Mouse (Mus musculus): ENCODE measurements around the gene Krtap3-1. TPM values are rescaled to one million over a fixed set of nuclear protein-coding genes. Genes with fewer than 3 reads are reported as not detected.

Gene Krtap3-1
- total and polyA plus RNA-seq, 2 experiments = not detected

DNA sequence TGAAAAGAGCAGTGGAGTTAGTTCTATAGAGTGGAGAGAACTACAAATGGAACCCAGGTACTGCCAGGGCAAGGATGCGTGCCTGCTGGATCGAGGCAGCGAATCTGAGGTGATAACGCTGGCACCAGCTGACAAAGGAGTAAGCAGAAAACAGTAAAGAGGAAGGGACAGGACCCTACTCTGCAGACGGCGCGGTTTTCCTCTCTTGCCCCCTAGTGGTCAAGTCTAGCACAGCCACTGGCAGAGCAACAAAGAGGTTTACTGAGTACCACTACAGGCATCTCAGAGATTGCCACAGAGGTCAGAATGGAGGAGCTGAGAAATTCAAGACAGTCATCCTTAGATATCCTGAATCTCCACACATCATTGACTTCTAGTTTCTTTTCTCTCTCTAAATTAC lies 7.7 kb upstream of the Krtap3-1 start:
- no peak overlapping the region for H3K9ac ChIP-seq (ENCODE audit: low read depth, low read length)
- H3K27me3 ChIP-seq (ENCODE audit: control insufficient read depth, insufficient read depth, low read length) = peaks cover 4% of the 10 kb centered on the region; the same call in 1 of the 2 replicates
- no peak overlapping the region for H3K4me3 ChIP-seq (ENCODE audit: insufficient read depth, low read depth, low read length)
- no peaks in the 10 kb centered on the region for H3K79me2 ChIP-seq (ENCODE audit: control insufficient read depth, insufficient read depth, low read length)
- no peaks in the 10 kb centered on the region for H3K4me1 ChIP-seq (ENCODE audit: control insufficient read depth, insufficient read depth, low read length)
- WGBS = 0% methylated on average over 7 of the region's 7 CpGs
- H3K36me3 ChIP-seq (ENCODE audit: control insufficient read depth, insufficient read depth, low read length) = no peaks in the 10 kb centered on the region
- peak; percentile 89 for TF ChIP-seq CTCF (IDR thresholded peaks at IDR 0.05; ENCODE audit: low read depth, low read length)
- TF ChIP-seq POLR2A (IDR thresholded peaks at IDR 0.05; ENCODE audit: extremely low read depth, insufficient read depth, low read length) = no peak
- DNase-seq (ENCODE audit: extremely low read depth, low read depth, low spot score) = peak; percentile 27
- H3K27ac ChIP-seq (replicated peaks; ENCODE audit: insufficient read depth, low read depth, low read length) = no peak overlapping the region

DNA sequence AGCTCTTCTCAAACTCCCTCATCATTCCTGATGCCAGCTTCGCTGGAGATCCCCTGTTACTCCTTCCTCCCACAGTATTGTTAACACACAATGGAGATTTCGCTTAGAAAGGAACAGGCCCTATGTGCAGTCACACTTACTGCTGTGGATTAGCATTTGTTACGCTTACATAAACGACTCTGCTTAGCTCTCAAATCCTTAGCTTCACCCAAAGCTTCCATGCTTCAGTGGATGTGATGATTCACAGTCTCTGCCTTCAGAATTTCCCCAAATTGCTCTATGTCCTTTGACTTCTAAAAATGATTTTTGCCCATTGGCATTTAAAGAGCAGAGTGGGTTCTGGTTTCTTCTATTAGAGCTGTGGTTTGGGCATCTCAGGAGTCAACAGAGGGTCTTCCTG lies 6.7 kb upstream of the Krtap3-1 start:
- Histone ChIP-seq H3K36me3 (ENCODE audit: control insufficient read depth, insufficient read depth, low read length) (no peaks in the 10 kb centered on the region), H3K27ac (replicated peaks; ENCODE audit: insufficient read depth, low read depth, low read length) (no peak overlapping the region), H3K79me2 (ENCODE audit: control insufficient read depth, insufficient read depth, low read length) (no peaks in the 10 kb centered on the region), H3K4me3 (ENCODE audit: insufficient read depth, low read depth, low read length) (no peak overlapping the region), H3K9ac (ENCODE audit: low read depth, low read length) (no peak overlapping the region), H3K4me1 (ENCODE audit: control insufficient read depth, insufficient read depth, low read length) (no peaks in the 10 kb centered on the region), H3K27me3 (ENCODE audit: control insufficient read depth, insufficient read depth, low read length) (peaks cover 4% of the 10 kb centered on the region; the same call in 1 of the 2 replicates)
- 69% methylated on average over 4 of the region's 4 CpGs for WGBS
- TF ChIP-seq CTCF (IDR thresholded peaks at IDR 0.05; ENCODE audit: low read depth, low read length) = no peak
- TF ChIP-seq POLR2A (IDR thresholded peaks at IDR 0.05; ENCODE audit: extremely low read depth, insufficient read depth, low read length) = no peak
- DNase-seq (ENCODE audit: extremely low read depth, low read depth, low spot score) = no peak

DNA sequence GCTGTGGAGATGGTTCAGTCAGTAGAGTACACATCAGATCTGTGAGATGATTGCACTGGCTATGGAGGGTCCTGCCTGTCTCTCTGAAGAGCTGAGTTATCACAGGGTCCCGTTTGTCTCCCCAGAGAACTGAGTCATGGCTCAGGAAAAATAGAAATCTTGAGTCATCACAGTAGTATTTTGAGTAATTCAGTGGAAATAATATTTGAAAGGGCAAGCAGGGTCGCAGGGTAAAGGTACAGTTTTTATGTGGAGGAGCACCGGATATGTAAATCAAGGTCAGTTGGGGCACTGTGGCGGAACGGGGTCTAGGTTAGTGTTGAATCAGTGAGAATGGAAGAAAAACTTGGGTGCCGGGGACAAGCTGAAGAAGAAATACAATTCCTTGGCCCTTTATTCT lies 3.9 kb downstream of the Krtap3-1 start:
- peaks cover 6% of the 10 kb centered on the region; the same call in 1 of the 2 replicates for H3K27me3 ChIP-seq (ENCODE audit: control insufficient read depth, insufficient read depth, low read length)
- TF ChIP-seq POLR2A (IDR thresholded peaks at IDR 0.05; ENCODE audit: extremely low read depth, insufficient read depth, low read length) (no peak), CTCF (IDR thresholded peaks at IDR 0.05; ENCODE audit: low read depth, low read length) (no peak)
- no peak overlapping the region for H3K27ac ChIP-seq (replicated peaks; ENCODE audit: insufficient read depth, low read depth, low read length)
- H3K9ac ChIP-seq (ENCODE audit: low read depth, low read length) = no peak overlapping the region
- no peak overlapping the region for H3K4me3 ChIP-seq (ENCODE audit: insufficient read depth, low read depth, low read length)
- H3K4me1 ChIP-seq (ENCODE audit: control insufficient read depth, insufficient read depth, low read length) = no peaks in the 10 kb centered on the region
- no peaks in the 10 kb centered on the region for H3K79me2 ChIP-seq (ENCODE audit: control insufficient read depth, insufficient read depth, low read length)
- 80% methylated on average over 6 of the region's 6 CpGs for WGBS
- no peaks in the 10 kb centered on the region for H3K36me3 ChIP-seq (ENCODE audit: control insufficient read depth, insufficient read depth, low read length)
- DNase-seq (ENCODE audit: extremely low read depth, low read depth, low spot score) = no peak

DNA sequence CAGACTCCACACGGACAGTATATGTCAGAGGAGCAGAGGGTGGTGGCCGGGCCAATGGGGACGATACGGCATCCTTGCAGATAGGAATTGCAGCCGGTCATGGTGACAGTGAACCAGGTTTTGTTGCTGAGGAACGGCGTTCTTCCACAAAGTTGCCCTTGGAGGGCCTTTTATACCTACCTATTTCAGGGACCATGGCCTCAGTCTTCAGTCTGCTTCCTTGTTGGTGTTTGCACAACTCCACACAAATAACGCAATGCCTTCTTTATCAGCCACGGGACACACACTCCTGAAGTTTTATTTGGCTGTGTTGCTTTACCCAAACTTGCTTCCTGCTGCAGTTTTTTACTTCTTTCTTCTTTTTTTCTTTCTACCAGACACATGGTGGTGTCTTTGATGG lies 7.1 kb downstream of the Krtap3-1 start, which contains the start of gene Gm11939:
Gene Gm11939 (minus strand): TSS at position 101 of the 400 bp plus-strand sequence.
- no peaks in the 10 kb centered on the region for H3K36me3 ChIP-seq (ENCODE audit: control insufficient read depth, insufficient read depth, low read length)
- TF ChIP-seq CTCF (IDR thresholded peaks at IDR 0.05; ENCODE audit: low read depth, low read length) (no peak), POLR2A (IDR thresholded peaks at IDR 0.05; ENCODE audit: extremely low read depth, insufficient read depth, low read length) (no peak)
- H3K9ac ChIP-seq (ENCODE audit: low read depth, low read length) = no peak within 1 kb of the TSS
- H3K4me3 ChIP-seq (ENCODE audit: insufficient read depth, low read depth, low read length) = no peak within 1 kb of the TSS
- H3K27ac ChIP-seq (replicated peaks; ENCODE audit: insufficient read depth, low read depth, low read length) = no peak within 1 kb of the TSS
- no peaks in the 10 kb centered on the region for H3K79me2 ChIP-seq (ENCODE audit: control insufficient read depth, insufficient read depth, low read length)
- peaks cover 2% of the 10 kb centered on the region; the same call in 1 of the 2 replicates for H3K27me3 ChIP-seq (ENCODE audit: control insufficient read depth, insufficient read depth, low read length)
- no peak for DNase-seq (ENCODE audit: extremely low read depth, low read depth, low spot score)
- WGBS = 83% methylated on average over 9 of the region's 9 CpGs
- no peaks in the 10 kb centered on the region for H3K4me1 ChIP-seq (ENCODE audit: control insufficient read depth, insufficient read depth, low read length)

DNA sequence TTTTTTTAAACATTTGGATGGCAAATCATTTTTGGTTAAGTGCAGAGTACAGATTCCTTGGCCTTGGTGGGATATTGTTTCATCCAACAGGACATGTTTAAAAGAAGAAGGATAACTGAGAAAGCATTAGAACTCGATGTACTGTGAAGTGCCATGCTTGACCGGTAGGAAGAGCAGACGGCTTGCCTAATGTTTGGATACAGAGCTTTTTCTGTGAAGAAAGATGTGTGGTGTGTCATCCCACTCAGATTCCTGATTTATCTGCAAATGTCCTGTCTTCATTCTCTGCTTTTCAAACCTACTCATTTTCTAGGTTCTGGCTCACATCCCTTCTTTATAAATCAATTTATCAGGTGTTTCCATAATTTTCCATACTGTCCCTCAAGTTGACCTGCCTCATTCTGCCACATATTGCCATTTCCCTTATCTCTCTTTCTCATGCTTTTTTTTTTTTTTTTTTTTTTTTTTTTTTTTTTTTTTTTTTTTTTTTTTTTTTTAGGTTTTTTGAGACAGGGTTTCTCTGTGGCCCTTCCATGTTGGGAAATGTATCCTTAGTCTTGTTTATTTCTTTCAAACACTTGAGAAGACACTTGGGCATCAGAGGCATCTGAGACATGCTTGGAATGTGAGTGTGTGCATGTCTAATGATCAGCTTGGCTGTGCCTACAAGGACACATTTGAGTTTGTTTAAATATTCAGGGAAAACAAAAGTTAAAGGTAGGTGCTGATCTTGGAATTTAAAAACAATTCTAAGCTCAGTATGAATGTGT lies 8.3 kb downstream of the Krtap3-1 start:
- no peak overlapping the region for H3K27ac ChIP-seq (replicated peaks; ENCODE audit: insufficient read depth, low read depth, low read length)
- DNase-seq (ENCODE audit: extremely low read depth, low read depth, low spot score) = no peak
- no peak for TF ChIP-seq POLR2A (IDR thresholded peaks at IDR 0.05; ENCODE audit: extremely low read depth, insufficient read depth, low read length)
- TF ChIP-seq CTCF (IDR thresholded peaks at IDR 0.05; ENCODE audit: low read depth, low read length) = no peak
- no peaks in the 10 kb centered on the region for H3K36me3 ChIP-seq (ENCODE audit: control insufficient read depth, insufficient read depth, low read length)
- H3K4me1 ChIP-seq (ENCODE audit: control insufficient read depth, insufficient read depth, low read length) = no peaks in the 10 kb centered on the region
- H3K27me3 ChIP-seq (ENCODE audit: control insufficient read depth, insufficient read depth, low read length) = peaks cover 2% of the 10 kb centered on the region; the same call in 1 of the 2 replicates
- no peak overlapping the region for H3K9ac ChIP-seq (ENCODE audit: low read depth, low read length)
- no peak overlapping the region for H3K4me3 ChIP-seq (ENCODE audit: insufficient read depth, low read depth, low read length)
- WGBS = 77% methylated on average over 3 of the region's 3 CpGs
- H3K79me2 ChIP-seq (ENCODE audit: control insufficient read depth, insufficient read depth, low read length) = no peaks in the 10 kb centered on the region

DNA sequence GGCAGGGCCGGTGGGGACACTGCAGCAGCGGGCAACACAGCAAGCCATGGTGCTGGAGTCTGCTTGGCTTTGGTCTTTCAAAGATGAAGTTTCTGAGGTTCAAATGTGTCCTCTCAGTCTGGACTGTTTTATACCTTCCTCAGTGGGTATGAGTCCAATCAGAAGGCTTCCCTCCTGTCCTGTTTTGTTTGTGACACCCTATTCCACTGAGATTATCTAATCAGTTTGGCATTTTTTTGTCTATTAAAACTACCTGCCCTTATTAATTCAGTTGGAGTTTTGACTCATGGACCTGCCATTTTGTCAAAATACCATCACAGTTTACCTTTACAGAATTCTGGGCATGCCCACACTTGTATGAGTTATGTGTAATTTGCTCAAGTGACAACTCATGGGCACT lies 9.7 kb downstream of the Krtap3-1 start, which contains the start of gene Krtap3-2:
Gene Krtap3-2 (minus strand): TSS at position 101 of the 400 bp plus-strand sequence.
- 84% methylated on average over 2 of the region's 2 CpGs for WGBS
- TF ChIP-seq CTCF (IDR thresholded peaks at IDR 0.05; ENCODE audit: low read depth, low read length) (no peak), POLR2A (IDR thresholded peaks at IDR 0.05; ENCODE audit: extremely low read depth, insufficient read depth, low read length) (no peak)
- no peak for DNase-seq (ENCODE audit: extremely low read depth, low read depth, low spot score)
- H3K4me3 ChIP-seq (ENCODE audit: insufficient read depth, low read depth, low read length) = no peak within 1 kb of the TSS
- H3K27me3 ChIP-seq (ENCODE audit: control insufficient read depth, insufficient read depth, low read length) = peaks cover 2% of the 10 kb centered on the region; the same call in 1 of the 2 replicates
- H3K27ac ChIP-seq (replicated peaks; ENCODE audit: insufficient read depth, low read depth, low read length) = no peak within 1 kb of the TSS
- H3K4me1 ChIP-seq (ENCODE audit: control insufficient read depth, insufficient read depth, low read length) = no peaks in the 10 kb centered on the region
- no peaks in the 10 kb centered on the region for H3K36me3 ChIP-seq (ENCODE audit: control insufficient read depth, insufficient read depth, low read length)
- no peaks in the 10 kb centered on the region for H3K79me2 ChIP-seq (ENCODE audit: control insufficient read depth, insufficient read depth, low read length)
- H3K9ac ChIP-seq (ENCODE audit: low read depth, low read length) = no peak within 1 kb of the TSS

Measured in liver, adult 2 months (tissue).